Mouse (Mus musculus): ENCODE data around the gene Kcnj4.
"Not testable (repeated sequence)": the region's sequence is repeated elsewhere in the genome, so short reads cannot be mapped to it uniquely, and the experiment has no call there.

Gene Kcnj4

DNA sequence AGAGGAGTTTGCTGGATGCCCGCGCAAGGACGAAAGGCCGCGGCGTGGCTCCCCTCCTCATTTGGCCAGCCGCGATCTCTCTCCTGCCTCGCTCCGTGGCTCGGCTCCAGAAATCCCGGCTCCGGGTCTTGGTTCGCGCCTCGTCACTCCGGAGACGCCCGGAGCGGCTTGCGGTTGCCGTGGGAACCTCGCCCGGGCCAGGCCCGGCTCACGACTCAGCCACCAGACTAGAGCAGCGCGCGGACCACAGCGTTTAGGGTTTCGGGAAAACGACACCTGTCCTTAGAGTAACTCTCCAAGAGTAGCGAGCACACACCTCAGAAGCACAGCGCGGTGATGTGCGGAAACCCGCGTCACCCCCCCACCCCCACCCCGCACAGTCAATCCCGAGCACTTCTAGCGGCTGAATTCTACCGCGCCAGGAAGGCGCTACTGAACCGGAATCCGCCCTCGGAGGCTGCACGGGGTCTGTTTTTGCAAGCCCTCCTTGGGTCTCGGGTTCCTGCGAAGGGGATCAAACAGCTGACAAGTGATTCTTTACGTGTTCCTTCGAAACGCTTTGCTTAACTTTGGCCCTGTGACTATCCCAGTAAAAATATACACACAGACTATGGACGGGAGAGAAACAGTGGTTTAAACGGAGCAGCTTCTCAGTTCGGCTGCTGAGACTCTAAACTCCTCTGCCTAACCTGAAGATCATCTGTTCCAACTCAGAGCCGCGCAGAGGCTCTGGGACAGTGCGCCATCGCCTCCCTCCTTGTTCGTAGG is 6.7 kb upstream of the Kcnj4 start:
- DNase-seq (ENCODE audit: low read depth, low spot score): no peak

- DNase-seq (ENCODE audit: low read depth, low spot score): no peak
Observed at GRCm38 (mm10) chr15:79510425-79510824, 5.4 kb upstream of the Kcnj4 start.

- DNase-seq (ENCODE audit: low read depth, low spot score): no peak
Observed at GRCm38 (mm10) chr15:79509998-79510397, 5.0 kb upstream of the Kcnj4 start.

DNA sequence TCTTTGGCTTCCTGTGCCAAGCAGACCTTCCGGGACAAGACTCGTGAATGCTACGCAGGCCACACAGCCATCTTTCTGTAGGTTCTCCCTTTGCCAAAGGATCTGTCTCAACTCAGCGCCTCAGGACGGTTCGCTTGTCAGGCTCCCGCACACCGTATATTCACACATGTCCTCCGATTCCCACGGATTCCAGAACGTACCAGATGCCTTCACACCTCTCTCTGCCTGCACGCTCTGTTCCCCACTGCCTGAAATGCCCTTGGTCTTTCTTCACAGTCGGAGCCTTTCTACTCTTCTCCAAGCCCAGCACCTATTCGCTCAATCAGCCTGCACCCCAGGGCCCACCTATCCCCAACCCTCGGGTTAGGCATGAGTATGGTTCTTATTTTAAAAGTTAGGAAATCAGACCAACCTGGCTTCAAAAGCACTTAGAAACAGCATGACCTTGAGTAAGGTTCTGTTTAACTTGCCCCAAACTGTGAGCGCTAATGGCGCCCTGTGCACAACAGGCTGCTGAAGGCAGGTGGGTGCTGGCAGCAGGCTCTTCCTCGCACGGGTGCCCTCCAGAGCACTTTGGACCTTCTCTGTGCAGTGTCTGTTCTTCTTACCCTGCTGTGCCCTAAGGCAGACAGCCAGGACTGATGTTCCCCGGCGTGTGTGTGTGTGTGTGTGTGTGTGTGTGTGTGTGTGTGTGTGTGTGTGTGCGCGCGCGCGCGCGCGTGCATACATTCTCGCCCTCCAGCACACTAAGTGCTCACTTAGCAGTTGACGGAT is 2.2 kb upstream of the Kcnj4 start:
- no peak for DNase-seq (ENCODE audit: low read depth, low spot score)

GRCm38 (mm10) chr15:79506460-79506859 is 1.4 kb upstream of the Kcnj4 start:
- DNase-seq (ENCODE audit: low read depth, low spot score): no peak

- DNase-seq (ENCODE audit: low read depth, low spot score): no peak
Observed at GRCm38 (mm10) chr15:79505616-79506283, 709 bp upstream of the Kcnj4 start.

DNA sequence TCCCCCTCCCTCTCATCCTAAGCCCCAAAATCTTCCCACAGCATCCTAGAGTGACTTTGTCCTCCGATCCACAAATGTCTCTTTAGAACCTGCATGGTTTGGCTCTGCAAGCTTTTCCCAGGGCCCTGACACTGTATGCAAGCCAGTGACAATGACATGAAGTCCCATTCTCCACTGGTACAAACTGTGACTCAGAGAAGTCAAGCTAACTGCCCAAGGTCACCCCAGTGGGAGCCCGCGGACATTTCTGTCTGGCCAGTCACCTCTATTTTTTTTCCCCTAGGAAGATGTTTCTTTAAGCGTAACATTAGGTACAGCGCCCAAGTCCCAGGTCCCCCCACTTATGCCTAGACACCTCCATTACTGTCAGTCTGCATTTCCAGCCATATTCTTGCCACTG is 1.6 kb downstream of the Kcnj4 start:
- no peak for DNase-seq (ENCODE audit: low read depth, low spot score)

GRCm38 (mm10) chr15:79502891-79503341 is 2.1 kb downstream of the Kcnj4 start:
- DNase-seq (ENCODE audit: low read depth, low spot score): no peak

DNA sequence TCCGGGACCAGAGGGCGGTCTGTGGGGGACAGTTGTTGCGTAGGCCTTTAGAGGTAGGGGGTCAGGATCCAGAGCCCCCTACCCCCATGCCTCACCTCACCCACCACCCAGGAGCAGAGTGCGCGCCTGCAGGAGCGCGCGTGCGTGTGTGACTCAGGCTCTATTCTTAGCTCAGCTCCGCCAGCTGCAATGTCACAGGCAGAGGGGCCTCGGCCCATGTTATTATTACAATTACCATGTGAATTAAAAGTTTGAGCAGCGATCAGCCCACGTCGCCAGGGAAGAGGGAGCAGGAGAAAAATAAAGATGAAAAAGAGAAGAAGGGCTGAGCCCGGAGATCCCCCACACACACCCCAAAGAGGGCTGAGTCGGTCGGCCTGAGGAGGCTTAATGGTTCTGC is 4.9 kb downstream of the Kcnj4 start:
- DNase-seq (ENCODE audit: low read depth, low spot score): no peak

GRCm38 (mm10) chr15:79493527-79493926 is 11.5 kb downstream of the Kcnj4 start:
- DNase-seq (ENCODE audit: low read depth, low spot score): no peak

DNA sequence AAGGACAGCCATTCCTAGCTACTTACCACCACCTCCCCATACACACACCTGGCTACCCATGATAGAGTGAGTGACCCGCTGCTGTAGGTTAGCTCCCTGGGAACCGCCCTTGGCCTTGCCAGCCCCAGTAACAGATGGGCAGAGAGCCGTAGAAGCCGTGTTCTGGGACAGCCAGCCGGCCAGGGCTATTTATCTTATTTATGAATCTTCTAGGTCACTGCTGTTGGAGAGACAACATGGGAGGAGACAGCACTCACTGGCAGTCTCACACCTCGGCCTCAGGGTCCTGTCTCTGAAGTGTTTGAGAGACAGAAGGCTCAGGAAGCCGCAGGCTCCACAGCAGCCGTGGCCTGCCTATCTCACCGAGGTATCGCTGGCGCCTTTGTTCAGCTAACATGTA is 15.6 kb downstream of the Kcnj4 start:
- DNase-seq (ENCODE audit: low read depth, low spot score): no peak

GRCm38 (mm10) chr15:79481181-79481688 is 23.8 kb downstream of the Kcnj4 start:
- no peak for DNase-seq (ENCODE audit: low read depth, low spot score)

- no peak for DNase-seq (ENCODE audit: low read depth, low spot score)
Observed at GRCm38 (mm10) chr15:79477227-79477626, 27.8 kb downstream of the Kcnj4 start.

GRCm38 (mm10) chr15:79473638-79474355 is 31.2 kb downstream of the Kcnj4 start:
- DNase-seq (ENCODE audit: low read depth, low spot score): no peak

DNA sequence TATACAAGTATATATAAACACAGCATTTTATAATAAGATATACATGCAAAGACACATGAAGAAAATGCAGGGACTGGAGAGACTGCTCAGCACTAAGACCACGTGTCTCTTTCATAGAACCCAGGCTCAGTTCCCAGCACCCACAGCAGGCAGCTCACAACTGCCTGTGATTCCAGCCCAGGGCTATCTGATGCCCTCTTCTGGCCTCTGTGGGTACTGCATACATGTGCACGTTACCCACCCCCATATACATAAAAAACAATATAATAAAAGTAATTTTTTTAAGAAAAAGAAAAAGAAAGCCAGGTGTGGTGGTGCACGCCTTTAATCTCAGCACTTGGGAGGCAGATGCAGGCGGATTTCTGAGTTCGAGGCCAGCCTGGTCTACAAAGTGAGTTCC is 32.0 kb downstream of the Kcnj4 start:
- no peak for DNase-seq (ENCODE audit: low read depth, low spot score)

DNA sequence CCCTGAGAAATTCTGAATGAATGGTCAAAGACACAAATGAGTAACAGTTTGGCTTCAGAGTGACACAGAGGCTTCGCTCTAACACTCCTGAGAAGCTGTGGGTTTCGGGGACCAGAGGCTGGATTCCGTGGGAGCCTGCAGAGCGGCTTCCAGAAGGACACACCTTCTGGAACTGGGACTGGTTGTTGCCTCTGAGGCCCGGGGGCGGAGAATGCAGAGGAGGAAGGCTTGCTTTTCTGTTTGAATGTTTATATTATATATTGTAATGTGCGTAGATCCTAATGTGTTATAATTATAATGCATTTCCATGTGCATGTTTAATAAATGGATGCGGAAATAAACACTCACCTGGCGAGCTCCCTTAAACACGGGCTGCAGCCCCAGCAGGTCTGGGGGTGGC is 33.9 kb downstream of the Kcnj4 start:
- DNase-seq (ENCODE audit: low read depth, low spot score): no peak

DNA sequence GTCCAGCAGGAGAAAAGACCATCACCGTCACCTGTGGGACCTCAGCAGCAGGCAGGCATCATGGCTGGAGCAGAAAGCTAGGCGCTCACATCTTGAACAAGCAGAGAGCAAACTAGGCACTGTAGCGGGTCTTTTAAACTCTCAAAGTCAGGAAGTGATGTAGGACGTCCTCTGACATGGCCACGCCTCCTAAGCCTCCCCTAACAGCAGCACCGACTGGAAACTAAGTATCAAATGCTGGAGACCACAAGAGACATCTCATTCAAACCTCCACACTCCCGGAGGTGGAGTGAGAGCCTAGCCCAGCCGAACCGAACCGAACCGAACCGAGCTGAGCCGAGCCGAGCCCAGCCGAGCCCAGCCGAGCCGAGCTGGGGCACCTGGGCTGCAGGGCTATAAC is 34.5 kb downstream of the Kcnj4 start:
- DNase-seq (ENCODE audit: low read depth, low spot score): no peak

- no peak for DNase-seq (ENCODE audit: low read depth, low spot score)
Observed at GRCm38 (mm10) chr15:79469577-79469976, 35.5 kb downstream of the Kcnj4 start.

GRCm38 (mm10) chr15:79466601-79467286 is 38.3 kb downstream of the Kcnj4 start:
- no peak for DNase-seq (ENCODE audit: low read depth, low spot score)

DNA sequence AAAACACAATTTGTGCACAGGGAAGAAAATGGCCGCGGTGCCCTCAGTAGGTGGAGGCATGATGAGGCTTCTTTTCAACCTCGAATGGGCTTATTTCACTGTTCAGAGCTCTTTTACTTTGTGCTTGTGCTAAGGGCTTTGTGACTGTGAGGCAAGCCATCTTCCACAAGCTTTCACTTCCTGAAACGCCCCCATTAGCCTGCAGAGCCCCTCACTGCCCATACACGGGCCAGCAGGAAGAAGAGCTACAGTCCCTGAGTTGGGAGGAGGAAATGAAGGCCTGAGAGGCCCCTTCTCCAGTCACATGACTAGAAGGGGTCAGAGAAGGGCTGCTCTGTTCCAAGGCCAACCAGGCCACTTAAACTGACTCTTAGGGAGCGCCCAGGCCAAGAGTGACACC is 48.5 kb downstream of the Kcnj4 start:
- DNase-seq (ENCODE audit: low read depth, low spot score): no peak

- not testable (repeated sequence) for DNase-seq (ENCODE audit: low read depth, low spot score)
Observed at GRCm38 (mm10) chr15:79456104-79456503, 48.9 kb downstream of the Kcnj4 start.

Measured in WW6 (cell line).